Mouse (Mus musculus): ENCODE results near the gene Tmcc3. TPM values are rescaled to one million over a fixed set of nuclear protein-coding genes. Genes with fewer than 3 reads are reported as not detected.

The Tmcc3 gene
- polyA plus RNA-seq, 1 experiment, result 0.01 TPM

DNA sequence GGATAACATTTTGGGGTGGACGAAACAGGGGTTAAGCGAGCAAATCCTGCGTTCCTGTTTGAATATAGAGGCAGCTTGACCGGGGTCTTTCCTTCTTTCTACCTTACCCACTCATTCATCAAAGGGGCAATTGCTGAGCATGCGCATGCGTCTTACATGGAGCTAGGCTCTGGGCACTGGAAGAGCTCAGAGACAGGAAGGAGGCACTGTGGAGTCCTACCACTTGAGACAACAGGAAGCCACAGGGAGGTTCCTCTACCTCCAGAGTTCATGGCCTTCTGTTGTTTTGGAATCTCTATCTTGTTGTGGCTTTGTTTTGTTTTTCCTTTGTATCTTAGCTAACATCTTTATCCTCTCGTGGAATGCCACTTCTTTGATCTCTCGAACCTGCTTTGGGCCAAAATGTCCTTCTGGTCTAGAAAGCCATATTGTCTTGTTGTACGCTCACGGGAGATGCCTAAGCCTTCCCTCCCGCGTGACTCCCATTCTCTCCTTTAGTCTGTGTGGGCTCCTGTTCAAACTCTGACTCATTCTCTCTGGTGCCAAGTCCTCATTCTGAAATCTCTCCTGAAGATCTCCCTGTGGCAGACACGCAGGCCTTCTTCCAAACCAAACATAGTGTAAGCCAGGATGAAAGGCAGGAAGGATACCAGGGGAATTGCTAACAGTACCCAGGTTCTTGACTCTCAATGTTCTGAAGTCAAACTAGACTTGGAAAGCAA lies 168.8 kb downstream of the Tmcc3 start:
- H3K4me1 ChIP-seq (ENCODE audit: control insufficient read depth), result no peaks in the 10 kb centered on the region
- H3K9me3 ChIP-seq (ENCODE audit: control insufficient read depth, low read length), result peaks cover 15% of the 10 kb centered on the region
- no peak overlapping the region for H3K4me3 ChIP-seq (replicated peaks)
- no peaks in the 10 kb centered on the region for H3K27me3 ChIP-seq (ENCODE audit: control insufficient read depth)
- no peaks in the 10 kb centered on the region for H3K36me3 ChIP-seq (ENCODE audit: control insufficient read depth)
- no peak for TF ChIP-seq GATA1 (IDR thresholded peaks at IDR 0.05; ENCODE audit: low read length)
- no peak for TF ChIP-seq TAL1 (IDR thresholded peaks at IDR 0.05; ENCODE audit: low read length)

DNA sequence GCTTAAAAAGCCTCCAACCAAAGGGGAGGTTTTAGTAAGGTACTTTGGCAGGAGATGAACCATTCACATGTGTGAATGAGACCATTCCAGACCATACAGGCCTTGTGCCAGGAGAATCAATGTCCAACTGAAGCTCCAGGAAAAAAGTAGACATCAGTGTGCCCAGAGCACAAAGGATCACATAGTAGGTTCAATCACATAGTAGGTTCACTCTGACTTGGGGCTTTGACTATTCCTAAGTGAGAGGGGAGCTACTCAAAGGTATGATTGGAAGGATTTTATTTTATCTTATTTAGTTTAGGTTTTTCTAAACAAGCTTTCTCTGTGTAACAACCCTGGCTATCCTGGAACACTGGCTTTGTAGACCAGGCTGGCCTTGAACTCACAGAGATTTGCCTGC lies 169.9 kb downstream of the Tmcc3 start:
- H3K9me3 ChIP-seq (ENCODE audit: control insufficient read depth, low read length), result peaks cover 15% of the 10 kb centered on the region
- no peaks in the 10 kb centered on the region for H3K4me1 ChIP-seq (ENCODE audit: control insufficient read depth)
- no peak for TF ChIP-seq TAL1 (IDR thresholded peaks at IDR 0.05; ENCODE audit: low read length)
- TF ChIP-seq GATA1 (IDR thresholded peaks at IDR 0.05; ENCODE audit: low read length), result no peak
- no peaks in the 10 kb centered on the region for H3K36me3 ChIP-seq (ENCODE audit: control insufficient read depth)
- no peaks in the 10 kb centered on the region for H3K27me3 ChIP-seq (ENCODE audit: control insufficient read depth)
- no peak overlapping the region for H3K4me3 ChIP-seq (replicated peaks)

DNA sequence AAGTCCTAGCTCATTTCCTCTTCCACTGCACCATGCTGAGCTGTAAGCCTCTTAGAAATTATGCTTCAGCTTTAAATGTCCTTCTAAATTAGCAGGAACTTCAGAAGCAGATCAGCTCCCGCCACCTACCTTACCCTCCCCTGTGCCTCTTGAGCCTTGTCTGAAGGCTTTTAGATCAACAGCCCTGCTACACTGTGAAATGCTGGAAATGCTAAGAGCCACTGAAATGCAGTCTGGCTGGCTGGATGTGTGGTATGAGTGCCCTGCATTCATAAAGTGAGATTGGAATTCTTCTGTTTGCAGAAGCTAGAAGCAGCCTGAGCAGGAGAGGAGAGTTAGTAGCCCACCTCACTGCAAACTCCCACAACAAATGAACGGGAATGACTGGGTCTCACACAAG lies 174.4 kb downstream of the Tmcc3 start:
- Histone ChIP-seq H3K4me1 (ENCODE audit: control insufficient read depth) (no peaks in the 10 kb centered on the region), H3K36me3 (ENCODE audit: control insufficient read depth) (no peaks in the 10 kb centered on the region), H3K4me3 (replicated peaks) (no peak overlapping the region), H3K27me3 (ENCODE audit: control insufficient read depth) (no peaks in the 10 kb centered on the region), H3K9me3 (ENCODE audit: control insufficient read depth, low read length) (peaks cover 12% of the 10 kb centered on the region)
- TF ChIP-seq TAL1 (IDR thresholded peaks at IDR 0.05; ENCODE audit: low read length), result no peak
- no peak for TF ChIP-seq GATA1 (IDR thresholded peaks at IDR 0.05; ENCODE audit: low read length)

DNA sequence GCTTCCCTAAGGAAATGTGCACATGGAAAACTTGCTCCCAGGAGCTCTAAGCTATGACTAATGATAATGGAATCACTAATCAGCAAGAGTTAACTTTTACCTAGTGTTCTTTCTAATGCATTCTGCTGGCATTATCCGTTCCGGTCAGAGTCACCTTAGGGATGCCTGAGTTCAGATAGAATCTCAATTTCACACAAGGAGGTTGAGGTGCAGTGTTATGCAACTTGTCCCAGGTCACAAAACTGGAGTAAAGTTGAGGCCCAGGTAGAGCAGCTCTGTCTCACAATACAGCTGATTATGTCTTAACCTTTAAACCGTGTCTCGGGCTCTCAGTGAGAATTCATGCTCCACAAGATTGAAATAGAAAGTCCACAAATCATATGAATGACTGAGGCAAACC lies 177.8 kb downstream of the Tmcc3 start:
- Histone ChIP-seq H3K36me3 (ENCODE audit: control insufficient read depth) (no peaks in the 10 kb centered on the region), H3K4me3 (replicated peaks) (no peak overlapping the region), H3K27me3 (ENCODE audit: control insufficient read depth) (no peaks in the 10 kb centered on the region), H3K9me3 (ENCODE audit: control insufficient read depth, low read length) (no peaks in the 10 kb centered on the region), H3K4me1 (ENCODE audit: control insufficient read depth) (no peaks in the 10 kb centered on the region)
- TF ChIP-seq GATA1 (IDR thresholded peaks at IDR 0.05; ENCODE audit: low read length), result no peak

DNA sequence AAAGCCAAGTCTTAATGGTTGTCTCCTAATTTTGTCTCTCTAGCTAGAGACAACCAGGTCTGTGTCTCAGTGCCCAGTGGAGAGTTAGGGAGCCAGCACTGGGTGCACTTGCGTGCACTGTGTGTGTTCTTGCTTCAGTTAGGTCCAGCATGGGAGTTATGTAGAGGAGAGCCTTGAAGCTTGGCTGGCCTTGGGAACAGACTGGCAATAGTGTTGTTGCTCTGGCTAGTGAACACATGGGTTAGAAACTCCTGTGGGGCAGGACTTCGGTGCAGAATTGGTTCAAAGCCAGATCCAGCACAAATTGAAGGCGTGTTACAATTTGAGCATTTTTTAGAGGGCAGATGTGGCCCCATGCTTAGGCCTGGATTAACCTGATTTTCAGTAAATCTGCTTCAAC lies 179.3 kb downstream of the Tmcc3 start:
- no peak overlapping the region for H3K4me3 ChIP-seq (replicated peaks)
- no peaks in the 10 kb centered on the region for H3K9me3 ChIP-seq (ENCODE audit: control insufficient read depth, low read length)
- no peaks in the 10 kb centered on the region for H3K4me1 ChIP-seq (ENCODE audit: control insufficient read depth)
- H3K36me3 ChIP-seq (ENCODE audit: control insufficient read depth), result no peaks in the 10 kb centered on the region
- H3K27me3 ChIP-seq (ENCODE audit: control insufficient read depth), result no peaks in the 10 kb centered on the region
- TF ChIP-seq GATA1 (IDR thresholded peaks at IDR 0.05; ENCODE audit: low read length), result no peak
- TF ChIP-seq TAL1 (IDR thresholded peaks at IDR 0.05; ENCODE audit: low read length), result no peak

- H3K9me3 ChIP-seq (ENCODE audit: control insufficient read depth, low read length), result no peaks in the 10 kb centered on the region
- H3K4me1 ChIP-seq (ENCODE audit: control insufficient read depth), result no peaks in the 10 kb centered on the region
- TF ChIP-seq GATA1 (IDR thresholded peaks at IDR 0.05; ENCODE audit: low read length), result no peak
- TF ChIP-seq TAL1 (IDR thresholded peaks at IDR 0.05; ENCODE audit: low read length), result no peak
- H3K27me3 ChIP-seq (ENCODE audit: control insufficient read depth), result no peaks in the 10 kb centered on the region
- H3K36me3 ChIP-seq (ENCODE audit: control insufficient read depth), result no peaks in the 10 kb centered on the region
- no peak overlapping the region for H3K4me3 ChIP-seq (replicated peaks)
Observed at GRCm38 (mm10) chr10:94494403-94494846, 182.7 kb downstream of the Tmcc3 start.

- Histone ChIP-seq H3K4me1 (ENCODE audit: control insufficient read depth) (no peaks in the 10 kb centered on the region), H3K36me3 (ENCODE audit: control insufficient read depth) (no peaks in the 10 kb centered on the region), H3K9me3 (ENCODE audit: control insufficient read depth, low read length) (no peaks in the 10 kb centered on the region), H3K4me3 (replicated peaks) (no peak overlapping the region), H3K27me3 (ENCODE audit: control insufficient read depth) (no peaks in the 10 kb centered on the region)
- TF ChIP-seq GATA1 (IDR thresholded peaks at IDR 0.05; ENCODE audit: low read length) (no peak), TAL1 (IDR thresholded peaks at IDR 0.05; ENCODE audit: low read length) (no peak)
Observed at GRCm38 (mm10) chr10:94495496-94496235, 183.9 kb downstream of the Tmcc3 start.

GRCm38 (mm10) chr10:94496826-94497440 lies 185.2 kb downstream of the Tmcc3 start:
- no peak overlapping the region for H3K4me3 ChIP-seq (replicated peaks)
- TF ChIP-seq TAL1 (IDR thresholded peaks at IDR 0.05; ENCODE audit: low read length), result no peak
- TF ChIP-seq GATA1 (IDR thresholded peaks at IDR 0.05; ENCODE audit: low read length), result no peak
- H3K36me3 ChIP-seq (ENCODE audit: control insufficient read depth), result no peaks in the 10 kb centered on the region
- no peaks in the 10 kb centered on the region for H3K27me3 ChIP-seq (ENCODE audit: control insufficient read depth)
- H3K4me1 ChIP-seq (ENCODE audit: control insufficient read depth), result no peaks in the 10 kb centered on the region
- no peaks in the 10 kb centered on the region for H3K9me3 ChIP-seq (ENCODE audit: control insufficient read depth, low read length)

DNA sequence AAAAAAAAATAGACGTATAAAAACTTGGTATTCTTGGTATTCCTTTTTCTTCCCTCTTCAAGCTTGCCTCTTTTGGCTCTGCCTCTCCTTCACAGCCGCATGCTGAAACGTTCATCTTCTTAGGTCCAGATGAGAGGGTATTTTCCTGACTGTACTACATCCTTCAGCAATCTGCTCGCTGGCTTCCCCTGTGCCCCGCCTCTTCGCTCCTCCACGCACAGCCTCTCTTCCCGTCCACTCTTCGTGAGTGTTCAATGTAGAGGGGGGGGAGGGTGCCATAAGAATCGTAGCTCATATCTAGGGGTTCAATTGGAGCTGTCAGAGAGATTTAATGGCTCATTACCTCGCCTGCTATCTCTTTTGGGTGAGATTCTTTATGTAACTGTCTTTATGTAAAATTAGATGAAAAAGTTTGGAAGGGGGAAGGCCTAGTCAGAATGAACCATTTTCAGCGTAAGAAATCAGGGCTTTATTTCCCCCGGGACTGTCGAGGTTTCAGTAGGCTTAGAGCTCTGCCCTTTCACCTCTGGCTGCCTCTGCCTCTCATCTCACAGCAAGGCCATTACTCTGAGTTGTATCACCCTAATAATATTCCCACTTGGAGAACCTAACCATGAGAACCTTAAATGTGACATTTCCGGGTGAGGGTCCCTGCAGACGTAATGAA lies 188.6 kb downstream of the Tmcc3 start:
- Histone ChIP-seq H3K27me3 (ENCODE audit: control insufficient read depth) (no peaks in the 10 kb centered on the region), H3K4me3 (replicated peaks) (no peak overlapping the region), H3K4me1 (ENCODE audit: control insufficient read depth) (no peaks in the 10 kb centered on the region), H3K9me3 (ENCODE audit: control insufficient read depth, low read length) (no peaks in the 10 kb centered on the region), H3K36me3 (ENCODE audit: control insufficient read depth) (no peaks in the 10 kb centered on the region)
- no peak for TF ChIP-seq TAL1 (IDR thresholded peaks at IDR 0.05; ENCODE audit: low read length)
- no peak for TF ChIP-seq GATA1 (IDR thresholded peaks at IDR 0.05; ENCODE audit: low read length)

All from erythroblast, embryonic 14.5 days (primary cell).